Mouse (Mus musculus): Measurements from ENCODE around the gene Agbl4. TPM values are rescaled to one million over a fixed set of nuclear protein-coding genes. Genes with fewer than 3 reads are reported as not detected.

Gene Agbl4
- polyA plus RNA-seq, 1 experiment from 2014 or later, result 0.47 TPM

GRCm38 (mm10) chr4:111308572-111309288 is 911.3 kb downstream of the Agbl4 start:
- no peak overlapping the region for H3K4me2 ChIP-seq (ENCODE audit: low read depth, severe bottlenecking)
- ATAC-seq (ENCODE audit: insufficient number of reproducible peaks, low FRiP score, low TSS enrichment, low read depth) (no peak), DNase-seq (ENCODE audit: low spot score) (no peak)
- no peaks in the 10 kb centered on the region for H3K9me3 ChIP-seq (ENCODE audit: control insufficient read depth, low read length)
- H3K36me3 ChIP-seq (ENCODE audit: control insufficient read depth, insufficient read depth, low read length), result no peaks in the 10 kb centered on the region
- H3K9ac ChIP-seq (ENCODE audit: low read length), result no peak overlapping the region
- no peak overlapping the region for H3K4me3 ChIP-seq (ENCODE audit: low read depth, low read length)
- 79% methylated on average over 3 of the region's 3 CpGs for WGBS
- H3K27me3 ChIP-seq (ENCODE audit: control insufficient read depth, insufficient read depth, low read length), result no peaks in the 10 kb centered on the region
- no peak overlapping the region for H3K27ac ChIP-seq (replicated peaks; ENCODE audit: low read depth, low read length)
- H3K4me1 ChIP-seq (ENCODE audit: control insufficient read depth, insufficient read depth, low read length), result no peaks in the 10 kb centered on the region

- Histone ChIP-seq H3K4me2 (ENCODE audit: low read depth, severe bottlenecking) (no peak overlapping the region), H3K4me3 (ENCODE audit: low read depth, low read length) (no peak overlapping the region), H3K4me1 (ENCODE audit: control insufficient read depth, insufficient read depth, low read length) (no peaks in the 10 kb centered on the region), H3K9me3 (ENCODE audit: control insufficient read depth, low read length) (no peaks in the 10 kb centered on the region), H3K36me3 (ENCODE audit: control insufficient read depth, insufficient read depth, low read length) (no peaks in the 10 kb centered on the region), H3K27me3 (ENCODE audit: control insufficient read depth, insufficient read depth, low read length) (no peaks in the 10 kb centered on the region), H3K9ac (ENCODE audit: low read length) (no peak overlapping the region), H3K27ac (replicated peaks; ENCODE audit: low read depth, low read length) (no peak overlapping the region)
- 79% methylated on average over 11 of the region's 11 CpGs for whole genome bisulfite sequencing
- DNase-seq (ENCODE audit: low spot score) (no peak), ATAC-seq (ENCODE audit: insufficient number of reproducible peaks, low FRiP score, low TSS enrichment, low read depth) (no peak)
Measured at GRCm38 (mm10) chr4:111327094-111327493, 929.6 kb downstream of the Agbl4 start.

GRCm38 (mm10) chr4:111327760-111328373 is 930.4 kb downstream of the Agbl4 start:
- H3K27ac ChIP-seq (replicated peaks; ENCODE audit: low read depth, low read length), result no peak overlapping the region
- no peaks in the 10 kb centered on the region for H3K36me3 ChIP-seq (ENCODE audit: control insufficient read depth, insufficient read depth, low read length)
- no peaks in the 10 kb centered on the region for H3K4me1 ChIP-seq (ENCODE audit: control insufficient read depth, insufficient read depth, low read length)
- H3K4me3 ChIP-seq (ENCODE audit: low read depth, low read length), result no peak overlapping the region
- 67% methylated on average over 11 of the region's 11 CpGs for WGBS
- H3K9ac ChIP-seq (ENCODE audit: low read length), result no peak overlapping the region
- no peak overlapping the region for H3K4me2 ChIP-seq (ENCODE audit: low read depth, severe bottlenecking)
- ATAC-seq (ENCODE audit: insufficient number of reproducible peaks, low FRiP score, low TSS enrichment, low read depth), result no peak
- no peak for DNase-seq (ENCODE audit: low spot score)
- no peaks in the 10 kb centered on the region for H3K27me3 ChIP-seq (ENCODE audit: control insufficient read depth, insufficient read depth, low read length)
- no peaks in the 10 kb centered on the region for H3K9me3 ChIP-seq (ENCODE audit: control insufficient read depth, low read length)

- no peaks in the 10 kb centered on the region for H3K27me3 ChIP-seq (ENCODE audit: control insufficient read depth, insufficient read depth, low read length)
- no peak for ATAC-seq (ENCODE audit: insufficient number of reproducible peaks, low FRiP score, low TSS enrichment, low read depth)
- H3K4me1 ChIP-seq (ENCODE audit: control insufficient read depth, insufficient read depth, low read length), result no peaks in the 10 kb centered on the region
- no peaks in the 10 kb centered on the region for H3K9me3 ChIP-seq (ENCODE audit: control insufficient read depth, low read length)
- DNase-seq (ENCODE audit: low spot score), result no peak
- no peaks in the 10 kb centered on the region for H3K36me3 ChIP-seq (ENCODE audit: control insufficient read depth, insufficient read depth, low read length)
- H3K4me2 ChIP-seq (ENCODE audit: low read depth, severe bottlenecking), result no peak overlapping the region
- WGBS, result 78% methylated on average over 4 of the region's 4 CpGs
- H3K9ac ChIP-seq (ENCODE audit: low read length), result no peak overlapping the region
- H3K27ac ChIP-seq (replicated peaks; ENCODE audit: low read depth, low read length), result no peak overlapping the region
- H3K4me3 ChIP-seq (ENCODE audit: low read depth, low read length), result no peak overlapping the region
Measured at GRCm38 (mm10) chr4:111329501-111329900, 932.0 kb downstream of the Agbl4 start.

GRCm38 (mm10) chr4:111332864-111333263 is 935.4 kb downstream of the Agbl4 start:
- no peaks in the 10 kb centered on the region for H3K36me3 ChIP-seq (ENCODE audit: control insufficient read depth, insufficient read depth, low read length)
- 90% methylated on average over 4 of the region's 4 CpGs for WGBS
- DNase-seq (ENCODE audit: low spot score) (no peak), ATAC-seq (ENCODE audit: insufficient number of reproducible peaks, low FRiP score, low TSS enrichment, low read depth) (no peak)
- no peaks in the 10 kb centered on the region for H3K9me3 ChIP-seq (ENCODE audit: control insufficient read depth, low read length)
- H3K4me1 ChIP-seq (ENCODE audit: control insufficient read depth, insufficient read depth, low read length), result no peaks in the 10 kb centered on the region
- no peaks in the 10 kb centered on the region for H3K27me3 ChIP-seq (ENCODE audit: control insufficient read depth, insufficient read depth, low read length)
- no peak overlapping the region for H3K4me2 ChIP-seq (ENCODE audit: low read depth, severe bottlenecking)
- H3K9ac ChIP-seq (ENCODE audit: low read length), result no peak overlapping the region
- no peak overlapping the region for H3K27ac ChIP-seq (replicated peaks; ENCODE audit: low read depth, low read length)
- no peak overlapping the region for H3K4me3 ChIP-seq (ENCODE audit: low read depth, low read length)

- no peaks in the 10 kb centered on the region for H3K27me3 ChIP-seq (ENCODE audit: control insufficient read depth, insufficient read depth, low read length)
- ATAC-seq (ENCODE audit: insufficient number of reproducible peaks, low FRiP score, low TSS enrichment, low read depth), result no peak
- H3K4me2 ChIP-seq (ENCODE audit: low read depth, severe bottlenecking), result no peak overlapping the region
- H3K36me3 ChIP-seq (ENCODE audit: control insufficient read depth, insufficient read depth, low read length), result no peaks in the 10 kb centered on the region
- no peak for DNase-seq (ENCODE audit: low spot score)
- 0 out of 2 replicates have a peak, but pooled peaks cover 11% of the 10 kb centered on the region for H3K4me1 ChIP-seq (ENCODE audit: control insufficient read depth, insufficient read depth, low read length)
- H3K4me3 ChIP-seq (ENCODE audit: low read depth, low read length), result no peak overlapping the region
- H3K27ac ChIP-seq (replicated peaks; ENCODE audit: low read depth, low read length), result no peak overlapping the region
- 33% methylated on average over 4 of the region's 4 CpGs for WGBS
- H3K9ac ChIP-seq (ENCODE audit: low read length), result no peak overlapping the region
- no peaks in the 10 kb centered on the region for H3K9me3 ChIP-seq (ENCODE audit: control insufficient read depth, low read length)
Measured at GRCm38 (mm10) chr4:111349965-111350364, 952.5 kb downstream of the Agbl4 start.

- Histone ChIP-seq H3K9me3 (ENCODE audit: control insufficient read depth, low read length) (no peaks in the 10 kb centered on the region), H3K27ac (replicated peaks; ENCODE audit: low read depth, low read length) (no peak overlapping the region), H3K4me1 (ENCODE audit: control insufficient read depth, insufficient read depth, low read length) (0 out of 2 replicates have a peak, but pooled peaks cover 11% of the 10 kb centered on the region), H3K27me3 (ENCODE audit: control insufficient read depth, insufficient read depth, low read length) (no peaks in the 10 kb centered on the region), H3K4me2 (ENCODE audit: low read depth, severe bottlenecking) (no peak overlapping the region), H3K9ac (ENCODE audit: low read length) (no peak overlapping the region), H3K4me3 (ENCODE audit: low read depth, low read length) (no peak overlapping the region), H3K36me3 (ENCODE audit: control insufficient read depth, insufficient read depth, low read length) (no peaks in the 10 kb centered on the region)
- ATAC-seq (ENCODE audit: insufficient number of reproducible peaks, low FRiP score, low TSS enrichment, low read depth) (no peak), DNase-seq (ENCODE audit: low spot score) (no peak)
- WGBS, result 42% methylated on average over 6 of the region's 6 CpGs
Measured at GRCm38 (mm10) chr4:111350615-111351525, 953.4 kb downstream of the Agbl4 start.

- H3K4me1 ChIP-seq (ENCODE audit: control insufficient read depth, insufficient read depth, low read length), result no peaks in the 10 kb centered on the region
- H3K9ac ChIP-seq (ENCODE audit: low read length), result no peak overlapping the region
- DNase-seq (ENCODE audit: low spot score) (peak; percentile 40), ATAC-seq (ENCODE audit: insufficient number of reproducible peaks, low FRiP score, low TSS enrichment, low read depth) (no peak)
- WGBS, result 3% methylated on average over 4 of the region's 4 CpGs
- H3K4me3 ChIP-seq (ENCODE audit: low read depth, low read length), result no peak overlapping the region
- H3K9me3 ChIP-seq (ENCODE audit: control insufficient read depth, low read length), result no peaks in the 10 kb centered on the region
- no peak overlapping the region for H3K27ac ChIP-seq (replicated peaks; ENCODE audit: low read depth, low read length)
- no peaks in the 10 kb centered on the region for H3K27me3 ChIP-seq (ENCODE audit: control insufficient read depth, insufficient read depth, low read length)
- no peak overlapping the region for H3K4me2 ChIP-seq (ENCODE audit: low read depth, severe bottlenecking)
- no peaks in the 10 kb centered on the region for H3K36me3 ChIP-seq (ENCODE audit: control insufficient read depth, insufficient read depth, low read length)
Measured at GRCm38 (mm10) chr4:111356584-111357115, 959.2 kb downstream of the Agbl4 start.
